In genomic region chr5:51866002-51866401, GRCm38 (mm10) we compare ENCODE assay signal across 17 mouse cellular contexts.
DNase-seq lines count a peak whose midpoint lies in the region; ATAC-seq and TF ChIP-seq lines count a peak whose summit lies in the region.
"Had no signal": no experiment of that assay in that cellular context is flagged by ENCODE, and none has a peak within 500 bp of the region (broad histone marks: within the 10 kb centered on the region; RNA-seq: fewer than 3 reads in every experiment).

No protein-coding gene starts in this region.

- no peak for ATAC-seq in lung, postnatal 0 days
- ATAC-seq in heart, embryonic 15.5 days (replicated peaks; ENCODE audit: insufficient number of reproducible peaks, insufficient read depth, low FRiP score, low read depth): peak; percentile 75
- ATAC-seq: forebrain, embryonic 14.5 days; midbrain, embryonic 13.5 days had no signal

- H3K9ac ChIP-seq in lung, postnatal 0 days (replicated peaks; ENCODE audit: low read depth): no peak overlapping the region
- no peak overlapping the region for H3K9ac ChIP-seq in heart, embryonic 15.5 days
- H3K9ac ChIP-seq: limb, embryonic 12.5 days; liver, embryonic 14.5 days; midbrain, embryonic 13.5 days had no signal

- TF ChIP-seq CTCF in lung, postnatal 0 days (IDR thresholded peaks at IDR 0.05): no peak
- no peak for TF ChIP-seq CTCF in kidney, adult 2 months (conservative IDR thresholded peaks at IDR 0.05; ENCODE audit: insufficient read depth, insufficient read length, low read depth, low read length)

- no peaks in the 10 kb centered on the region for H3K9me3 ChIP-seq in lung, postnatal 0 days (ENCODE audit: low read length)
- H3K9me3 ChIP-seq in heart, embryonic 15.5 days (replicated peaks): no peaks in the 10 kb centered on the region
- H3K9me3 ChIP-seq: limb, embryonic 12.5 days; midbrain, embryonic 13.5 days had no signal

- no peaks in the 10 kb centered on the region for H3K27me3 ChIP-seq in lung, postnatal 0 days (replicated peaks; ENCODE audit: insufficient read depth, low read length)
- no peaks in the 10 kb centered on the region for H3K27me3 ChIP-seq in heart, embryonic 15.5 days
- no peaks in the 10 kb centered on the region for H3K27me3 ChIP-seq in kidney, adult 2 months (replicated peaks; ENCODE audit: control insufficient read depth, insufficient read depth, low read length)
- H3K27me3 ChIP-seq: limb, embryonic 12.5 days; midbrain, embryonic 13.5 days had no signal

- no peaks in the 10 kb centered on the region for H3K4me1 ChIP-seq in lung, postnatal 0 days (ENCODE audit: insufficient read depth, low read depth, low read length)
- peaks cover 15% of the 10 kb centered on the region for H3K4me1 ChIP-seq in heart, embryonic 15.5 days (replicated peaks)
- H3K4me1 ChIP-seq in kidney, adult 2 months (ENCODE audit: control insufficient read depth, insufficient read depth, low read length): no peaks in the 10 kb centered on the region
- H3K4me1 ChIP-seq: midbrain, embryonic 13.5 days had no signal

- H3K27ac ChIP-seq in lung, postnatal 0 days (ENCODE audit: low read length): no peak overlapping the region
- H3K27ac ChIP-seq in heart, embryonic 15.5 days: peak overlapping the region; percentile 53; the same call in 1 of the 2 replicates
- H3K27ac ChIP-seq in kidney, adult 2 months (ENCODE audit: insufficient read depth, low read depth, low read length): no peak overlapping the region
- H3K27ac ChIP-seq: limb, embryonic 12.5 days; liver, embryonic 14.5 days; macrophage; midbrain, embryonic 13.5 days had no signal

- H3K4me2 ChIP-seq in lung, postnatal 0 days (replicated peaks; ENCODE audit: low read depth, low read length): no peak overlapping the region
- no peak overlapping the region for H3K4me2 ChIP-seq in heart, embryonic 15.5 days
- H3K4me2 ChIP-seq: limb, embryonic 12.5 days; midbrain, embryonic 13.5 days had no signal

- 53% methylated on average over 2 of the region's 2 CpGs for WGBS in lung, postnatal 0 days
- 29% methylated on average over 2 of the region's 2 CpGs for WGBS in heart, embryonic 15.5 days
- WGBS in kidney, adult 2 months: 63% methylated on average over 2 of the region's 2 CpGs

- DNase-seq in cerebellum, postnatal 14 days: peak; percentile 12 to 33
- no peak for DNase-seq in cerebellum, postnatal 36 days
- DNase-seq in lung, postnatal 0 days (ENCODE audit: low spot score): peak; percentile 18
- DNase-seq in lung, postnatal 4 days: no peak
- no peak for DNase-seq in testis, postnatal 10 days (ENCODE audit: low spot score)
- DNase-seq in kidney, adult 2 months: no peak
- DNase-seq: adrenal gland, adult 8-10 months; embryo, embryonic 11 days; kidney, adult 9 months; thymus, adult 2 months had no signal

- no peak for TF ChIP-seq EP300 in lung, postnatal 0 days (IDR thresholded peaks at IDR 0.05)

- no peaks in the 10 kb centered on the region for H3K36me3 ChIP-seq in lung, postnatal 0 days (ENCODE audit: insufficient read depth, low read length)
- H3K36me3 ChIP-seq in heart, embryonic 15.5 days: no peaks in the 10 kb centered on the region
- no peaks in the 10 kb centered on the region for H3K36me3 ChIP-seq in kidney, adult 2 months (ENCODE audit: control insufficient read depth, insufficient read depth, low read length)
- H3K36me3 ChIP-seq: G1E; limb, embryonic 12.5 days; midbrain, embryonic 13.5 days had no signal

- TF ChIP-seq POLR2A in kidney, adult 2 months (IDR thresholded peaks at IDR 0.05; ENCODE audit: low read depth, low read length): no peak

- no peak overlapping the region for H3K4me3 ChIP-seq in lung, postnatal 0 days (ENCODE audit: low read depth, low read length)
- H3K4me3 ChIP-seq in heart, embryonic 15.5 days: no peak overlapping the region
- no peak overlapping the region for H3K4me3 ChIP-seq in kidney, adult 2 months (ENCODE audit: insufficient read depth, low read depth, low read length)
- H3K4me3 ChIP-seq: limb, embryonic 12.5 days; midbrain, embryonic 13.5 days had no signal

Comparison
In these comparisons a context has a peak if more than half of its experiments do, and no peak if none do; other contexts are left out.
1. DNase-seq: peak in cerebellum, postnatal 14 days (2 of 2) and lung, postnatal 0 days (single experiment); none in cerebellum, postnatal 36 days (0 of 2), lung, postnatal 4 days (0 of 2), testis, postnatal 10 days (single experiment) and kidney, adult 2 months (single experiment).